Mouse (Mus musculus) liver, embryonic 14.5 days (tissue): ENCODE data around the gene Triobp. TPM values are rescaled to one million over a fixed set of nuclear protein-coding genes. Genes with fewer than 3 reads are reported as not detected.

Experiments used
- ATAC-seq: fragments of 200-750 bp; cut with Nextera tagmentation; 2 replicates; pipeline ENCODE4 v1.8.0; 2017; ENCODE audit warnings: moderate number of reproducible peaks, mild to moderate bottlenecking, moderate library complexity; ENCODE audit not compliant: insufficient read depth
- DNase-seq, 3 experiments: peaks; one replicate each; pipeline ENCODE4 v3.0.0-alpha.2; 2012 to 2013; ENCODE audit warnings: low read depth in 3 of 3, low spot score in 3 of 3
- H3K27ac ChIP-seq: fragments of 300-500 bp; sonication (generic); 2 replicates; pipeline ENCODE4 v1.5.1; 2014; ENCODE audit warnings: moderate library complexity, mild to moderate bottlenecking, control low read depth, inconsistent platforms
- H3K27me3 ChIP-seq: fragments of 300-500 bp; sonication (generic); 2 replicates; pipeline ENCODE4 v1.6.1; 2014; ENCODE audit warnings: mild to moderate bottlenecking, low read length, moderate library complexity; ENCODE audit not compliant: control insufficient read depth, insufficient read depth
- H3K36me3 ChIP-seq: fragments of 300-500 bp; sonication (generic); replicated peaks from 2 replicates; pipeline ENCODE4 v1.6.1; 2014; ENCODE audit warnings: low read depth; ENCODE audit not compliant: control insufficient read depth, insufficient read depth
- H3K4me1 ChIP-seq, 2 experiments: fragments of 200-500 bp in 1 of 2; fragments of 300-500 bp in 1 of 2; sonication (generic) in 1 of 2; replicated peaks; 2 replicates each; pipeline ENCODE4 v1.6.1; 2012 to 2014; ENCODE audit warnings: antibody characterized with exemption in 1 of 2, inconsistent platforms in 1 of 2, low read length in 1 of 2; ENCODE audit not compliant: control insufficient read depth in 2 of 2, insufficient read depth in 2 of 2
- H3K4me2 ChIP-seq: fragments of 300-500 bp; sonication (generic); 2 replicates; pipeline ENCODE4 v1.6.1; 2014; ENCODE audit warnings: low read depth, mild to moderate bottlenecking, control low read depth, moderate library complexity
- H3K4me3 ChIP-seq, 2 experiments: fragments of 200-500 bp in 1 of 2; fragments of 300-500 bp in 1 of 2; sonication (generic) in 1 of 2; 2 replicates each; pipeline ENCODE4 v1.5.1; 2012 to 2014; ENCODE audit warnings: low read depth in 2 of 2, low read length in 2 of 2, mild to moderate bottlenecking in 2 of 2, control low read depth in 1 of 2, inconsistent platforms in 1 of 2, moderate library complexity in 1 of 2; ENCODE audit not compliant: insufficient read depth in 1 of 2
- H3K9ac ChIP-seq: fragments of 300-500 bp; sonication (generic); replicated peaks from 2 replicates; pipeline ENCODE4 v1.6.1; 2014; ENCODE audit warnings: mild to moderate bottlenecking, control low read depth, moderate library complexity
- H3K9me3 ChIP-seq: fragments of 300-500 bp; sonication (generic); 2 replicates; pipeline ENCODE4 v1.6.1; 2016; ENCODE audit warnings: low read length, mixed read lengths; ENCODE audit not compliant: control insufficient read depth
- CTCF ChIP-seq: IDR thresholded peaks from 2 replicates; pipeline ENCODE4 v1.5.1; 2016; ENCODE audit warnings: antibody characterized with exemption, low read depth, control low read depth
- EP300 ChIP-seq: IDR thresholded peaks from 2 replicates; pipeline ENCODE4 v1.6.1; 2016; ENCODE audit warnings: antibody characterized with exemption, low read depth
- WGBS: fragments of 180-500 bp; shearing (Covaris S2); extraction: QIAGEN DNeasy Blood & Tissue Kit; methylation state at CpG from one replicate; pipeline ENCODE4 v1.1.7; 2014; ENCODE audit not compliant: insufficient replicate concordance; 5-methylcytosine and 5-hydroxymethylcytosine counted together
- polyA plus RNA-seq, 2 experiments: library from polyadenylated mRNA; depleted of rRNA in 1 of 2; stranded (reverse) in 1 of 2; unstranded in 1 of 2; fragments of >200 nt; fragmentation: Nextera tagmentation in 1 of 2; extraction: Ambion mirVana in 1 of 2; gene quantifications; 2 replicates each; pipeline versions ENCODE4 v1.2.1 to v1.2.3; 2012 to 2014

Gene Triobp
- polyA plus RNA-seq, 2 experiments = 12.3 to 17.0 TPM

- no peaks in the 10 kb centered on the region for H3K9me3 ChIP-seq
- peak overlapping the region; percentile 77 for H3K9ac ChIP-seq
- no peak for ATAC-seq
- peaks cover 33 to 45% of the 10 kb centered on the region in 2 experiments for H3K4me1 ChIP-seq
- peaks cover 6% of the 10 kb centered on the region for H3K36me3 ChIP-seq
- 18% methylated on average over 18 of the region's 18 CpGs for WGBS
- H3K4me2 ChIP-seq = peak overlapping the region; percentile 94
- peak overlapping the region; percentile 80 to 81 for H3K4me3 ChIP-seq
- TF ChIP-seq CTCF (no peak), EP300 (no peak)
- H3K27ac ChIP-seq = no peak overlapping the region
- no peak for DNase-seq
- H3K27me3 ChIP-seq = no peaks in the 10 kb centered on the region
Observed at GRCm38 (mm10) chr15:78900585-78901421, 46.7 kb upstream of the Triobp start.

GRCm38 (mm10) chr15:78901422-78901789, 46.1 kb upstream of the Triobp start:
- Histone ChIP-seq H3K9ac (no peak overlapping the region), H3K4me1 (peaks cover 27 to 39% of the 10 kb centered on the region in 2 experiments), H3K27ac (no peak overlapping the region), H3K27me3 (no peaks in the 10 kb centered on the region), H3K36me3 (peaks cover 10% of the 10 kb centered on the region), H3K4me2 (peak overlapping the region; percentile 94), H3K4me3 (peak overlapping the region in 1 of 2 experiments; percentile 80; a peak in 1 of 4 replicates), H3K9me3 (no peaks in the 10 kb centered on the region)
- 69% methylated on average over 8 of the region's 8 CpGs for WGBS
- no peak for DNase-seq
- TF ChIP-seq CTCF (no peak), EP300 (no peak)
- ATAC-seq = no peak

- Histone ChIP-seq H3K27me3 (no peaks in the 10 kb centered on the region), H3K27ac (no peak overlapping the region), H3K36me3 (peaks cover 26% of the 10 kb centered on the region), H3K9ac (no peak overlapping the region), H3K9me3 (no peaks in the 10 kb centered on the region), H3K4me2 (no peak overlapping the region), H3K4me1 (peaks cover 9 to 22% of the 10 kb centered on the region in 2 experiments), H3K4me3 (no peak overlapping the region)
- ATAC-seq (no peak), DNase-seq (peak in 2 of 3 experiments; percentile 67 to 68)
- peak; percentile 96 for TF ChIP-seq CTCF
- TF ChIP-seq EP300 = no peak
- WGBS = 15% methylated on average over 2 of the region's 2 CpGs
Observed at GRCm38 (mm10) chr15:78903243-78903642, 44.3 kb upstream of the Triobp start.

GRCm38 (mm10) chr15:78908399-78908798, 39.1 kb upstream of the Triobp start:
- TF ChIP-seq EP300 (no peak), CTCF (no peak)
- H3K4me2 ChIP-seq = no peak overlapping the region
- no peaks in the 10 kb centered on the region for H3K27me3 ChIP-seq
- H3K4me3 ChIP-seq = no peak overlapping the region
- ATAC-seq (no peak), DNase-seq (no peak)
- no peak overlapping the region for H3K27ac ChIP-seq
- H3K9ac ChIP-seq = no peak overlapping the region
- WGBS = 78% methylated on average over 7 of the region's 7 CpGs
- no peaks in the 10 kb centered on the region for H3K9me3 ChIP-seq
- H3K4me1 ChIP-seq = peaks cover 2 to 3% of the 10 kb centered on the region in 2 experiments; a peak in 3 of 4 replicates
- peaks cover 32% of the 10 kb centered on the region for H3K36me3 ChIP-seq

- Histone ChIP-seq H3K4me2 (no peak overlapping the region), H3K36me3 (peaks cover 32% of the 10 kb centered on the region), H3K9me3 (no peaks in the 10 kb centered on the region), H3K4me3 (no peak overlapping the region), H3K27ac (no peak overlapping the region), H3K9ac (no peak overlapping the region), H3K27me3 (no peaks in the 10 kb centered on the region), H3K4me1 (peaks cover 2% of the 10 kb centered on the region in 2 experiments; a peak in 2 of 4 replicates)
- DNase-seq = no peak
- TF ChIP-seq CTCF = no peak
- TF ChIP-seq EP300 = no peak
- WGBS = 50% methylated on average over 8 of the region's 8 CpGs
- ATAC-seq = no peak
Observed at GRCm38 (mm10) chr15:78908982-78909381, 38.5 kb upstream of the Triobp start.
